Mouse (Mus musculus): ENCODE measurements around the gene Mmp7. TPM values are rescaled to one million over a fixed set of nuclear protein-coding genes. Genes with fewer than 3 reads are reported as not detected.

Gene Mmp7
- not detected for total RNA-seq (2022)

DNA sequence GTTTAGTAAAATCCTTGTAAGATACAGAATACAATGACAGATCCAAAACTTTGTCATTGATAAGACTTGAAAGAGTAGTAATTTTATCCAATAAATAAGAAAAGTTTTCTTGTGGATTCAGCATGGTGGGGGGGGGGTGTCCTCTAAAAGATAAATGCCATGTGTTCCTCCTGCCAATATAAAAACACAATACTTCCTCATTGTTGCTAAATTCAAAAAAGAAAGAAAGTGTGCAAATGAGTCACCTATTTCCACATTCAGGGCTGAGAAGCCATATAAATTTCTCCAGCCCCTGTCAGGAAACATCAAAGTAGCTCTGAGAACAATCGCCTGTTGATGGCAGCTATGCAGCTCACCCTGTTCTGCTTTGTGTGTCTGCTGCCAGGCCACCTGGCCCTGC is at the start of gene Mmp7:
Gene Mmp7, plus strand, starts transcription at position 301 of the 400 bp plus-strand sequence.
- no peak for DNase-seq (ENCODE audit: low spot score)

DNA sequence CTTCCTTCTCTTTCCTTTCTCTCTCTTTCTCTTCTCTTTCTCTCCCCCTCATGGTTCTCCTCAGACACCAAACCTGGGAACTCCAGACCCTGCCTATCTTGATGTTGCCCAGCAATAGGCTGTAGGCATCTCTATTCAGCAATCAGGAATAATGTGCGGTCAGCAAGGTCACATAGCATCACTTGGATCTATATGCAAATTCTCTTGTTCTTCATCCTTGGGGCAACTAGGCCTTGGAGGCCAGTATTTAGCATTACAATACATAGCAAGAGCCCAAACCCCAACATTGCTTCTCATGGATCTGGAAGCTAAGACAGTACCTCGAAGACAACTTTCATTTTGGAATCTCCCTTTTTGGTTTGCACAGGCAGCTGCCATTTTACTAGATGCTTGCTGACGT is 44.0 kb upstream of the Mmp7 start:
- no peak for DNase-seq (ENCODE audit: low spot score)

DNA sequence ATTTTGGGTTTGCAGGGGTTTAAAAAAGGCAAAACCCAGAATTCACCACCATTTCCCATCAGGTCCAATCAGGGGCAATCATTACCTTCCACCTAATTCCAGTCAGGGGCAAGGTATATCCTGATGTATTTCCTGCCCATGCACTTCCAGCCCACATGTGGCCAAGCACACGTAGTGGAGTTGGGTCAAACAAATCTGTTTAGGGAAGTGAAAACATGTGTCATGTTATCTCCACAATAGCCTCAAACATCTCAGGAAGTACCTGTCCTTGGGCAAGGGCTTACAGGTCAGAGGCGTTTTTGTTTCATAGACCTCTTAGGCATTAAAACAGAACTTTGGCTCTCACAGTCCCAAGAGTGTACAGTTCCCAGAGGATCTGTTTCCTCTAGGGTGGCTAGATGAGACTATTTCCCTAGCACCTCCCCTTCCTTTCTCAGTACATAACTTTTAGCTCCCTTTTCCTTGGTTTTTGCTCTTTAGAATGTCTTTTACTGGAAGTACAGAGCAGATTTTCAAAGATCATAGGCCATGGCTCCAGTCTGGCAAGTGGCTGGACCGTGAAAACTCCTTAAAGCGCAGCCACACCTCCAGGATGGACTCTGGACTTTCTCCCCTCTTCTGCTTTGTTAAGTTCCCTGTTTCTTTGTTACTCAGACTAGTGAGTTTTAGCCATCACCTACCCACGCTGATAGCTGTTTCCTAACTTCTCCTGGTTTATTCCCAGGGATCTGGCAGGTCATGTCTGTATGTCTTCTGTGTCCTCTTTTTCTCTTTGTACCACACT is 41.3 kb upstream of the Mmp7 start:
- DNase-seq (ENCODE audit: low spot score) = no peak

DNA sequence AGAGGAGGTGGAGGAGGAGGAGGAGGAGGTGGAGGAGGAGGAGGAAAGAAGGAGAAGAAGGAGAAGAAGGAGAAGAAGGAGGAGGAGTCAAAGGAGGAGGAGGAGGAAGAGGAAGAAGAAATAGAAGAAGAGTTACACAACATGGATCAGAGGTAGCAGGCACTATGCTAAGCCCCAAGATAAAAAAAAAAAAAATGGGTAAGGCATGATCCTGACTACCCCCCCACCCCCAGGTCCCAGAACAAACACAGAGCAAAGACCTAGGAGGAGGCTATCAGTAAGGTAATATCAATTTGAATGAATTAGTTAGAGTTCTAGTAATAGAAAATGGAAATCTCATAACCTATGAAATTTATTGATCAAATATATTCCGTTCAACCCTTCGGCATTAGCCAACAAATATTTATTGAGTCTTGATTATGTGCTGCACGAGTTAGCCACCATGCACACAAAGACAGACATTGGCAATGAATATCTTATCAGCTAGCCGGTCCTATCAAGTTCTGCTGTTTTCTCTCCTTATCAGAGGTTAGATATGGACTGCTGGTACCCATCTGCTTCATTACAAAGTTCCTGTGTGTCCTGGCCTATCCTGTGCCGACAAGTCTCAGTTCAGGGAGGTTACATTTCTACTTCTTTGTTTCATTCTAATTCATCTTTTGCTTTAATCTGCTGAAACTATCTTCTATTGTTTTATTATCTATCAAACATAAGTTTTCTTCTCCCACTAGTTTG is 39.4 kb upstream of the Mmp7 start:
- no peak for DNase-seq (ENCODE audit: low spot score)

DNA sequence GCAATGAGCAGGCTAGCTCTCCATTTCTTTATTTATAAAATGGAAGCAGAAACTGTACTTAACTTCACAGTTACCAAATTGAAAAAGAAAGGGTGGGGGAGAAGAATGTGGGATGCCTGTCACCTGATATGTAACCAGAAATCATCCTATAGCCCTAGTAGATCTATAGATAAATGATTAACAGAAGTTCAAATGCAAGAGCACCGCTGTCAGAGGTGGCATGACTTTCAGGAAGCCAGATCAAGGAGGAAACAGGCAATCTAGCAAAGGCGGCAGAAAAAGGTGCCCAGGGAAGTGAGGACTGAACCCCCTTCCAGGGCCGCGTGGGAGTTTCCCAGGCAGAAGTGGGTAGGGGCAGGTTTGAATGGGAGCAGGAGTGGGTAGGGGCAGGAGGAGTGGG is 33.9 kb upstream of the Mmp7 start:
- no peak for DNase-seq (ENCODE audit: low spot score)

DNA sequence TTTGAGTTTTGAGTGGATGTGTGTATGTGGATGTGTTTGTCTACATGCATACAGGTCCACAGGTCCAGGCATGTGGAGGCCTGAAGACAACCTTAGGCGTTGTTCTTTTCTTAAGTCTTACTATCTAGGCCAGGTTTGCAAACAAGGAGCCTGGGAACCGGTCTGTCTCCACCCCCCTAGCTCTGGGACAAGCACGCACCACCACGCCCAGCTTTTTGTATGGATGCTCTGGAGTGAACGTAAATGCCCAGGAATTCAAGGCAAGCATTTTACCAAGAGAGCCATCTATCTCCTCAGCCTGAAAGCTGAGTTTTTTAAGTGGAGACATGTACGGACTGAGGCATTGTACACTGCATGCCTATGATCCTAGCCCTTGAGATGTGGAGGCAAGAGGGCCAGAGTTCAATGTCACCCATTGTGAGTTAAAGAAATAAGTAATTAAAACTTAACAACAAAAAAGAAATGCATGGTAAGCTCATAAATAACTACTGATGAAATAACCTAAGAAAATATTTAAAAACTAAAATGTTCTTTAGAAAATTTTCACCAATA is 32.3 kb upstream of the Mmp7 start:
- no peak for DNase-seq (ENCODE audit: low spot score)

DNA sequence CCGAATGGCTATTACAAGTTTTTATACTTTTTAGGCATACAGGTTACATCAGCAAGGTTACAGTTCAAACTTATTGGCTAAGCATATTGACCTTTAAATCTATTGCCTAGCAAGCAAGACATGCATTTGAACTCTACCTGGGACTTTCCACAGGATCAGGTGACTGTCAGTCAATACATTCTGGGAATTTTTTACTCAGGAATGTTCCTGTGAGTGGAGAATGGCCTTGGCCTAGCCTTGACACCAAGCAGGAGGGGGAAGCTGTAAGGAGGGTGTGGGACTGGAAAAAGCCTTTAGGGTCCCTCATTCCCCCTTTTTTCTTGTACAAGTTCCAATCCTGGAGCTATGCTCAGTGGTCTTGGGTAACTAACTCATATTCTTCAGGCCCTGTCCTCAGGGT is 30.5 kb upstream of the Mmp7 start:
- DNase-seq (ENCODE audit: low spot score) = no peak

DNA sequence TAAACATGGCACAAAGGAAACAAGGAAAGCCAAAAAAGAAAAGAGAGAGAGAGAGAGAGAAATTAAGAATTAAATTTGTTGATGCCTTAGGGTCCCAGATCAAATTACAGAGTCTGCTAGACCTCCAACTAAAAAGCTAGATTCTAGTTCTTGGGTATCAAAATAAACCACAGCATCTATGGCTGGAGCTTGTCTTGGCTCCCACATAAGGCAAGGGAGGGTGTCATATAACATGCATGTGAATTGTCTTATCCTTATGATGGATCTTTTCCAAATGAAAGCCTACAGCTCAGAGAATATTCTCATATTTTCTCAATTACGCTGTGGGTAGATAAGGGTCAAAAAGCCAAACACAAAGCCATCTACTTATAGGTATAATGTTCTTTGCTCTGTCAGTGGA is 22.2 kb upstream of the Mmp7 start:
- no peak for DNase-seq (ENCODE audit: low spot score)

DNA sequence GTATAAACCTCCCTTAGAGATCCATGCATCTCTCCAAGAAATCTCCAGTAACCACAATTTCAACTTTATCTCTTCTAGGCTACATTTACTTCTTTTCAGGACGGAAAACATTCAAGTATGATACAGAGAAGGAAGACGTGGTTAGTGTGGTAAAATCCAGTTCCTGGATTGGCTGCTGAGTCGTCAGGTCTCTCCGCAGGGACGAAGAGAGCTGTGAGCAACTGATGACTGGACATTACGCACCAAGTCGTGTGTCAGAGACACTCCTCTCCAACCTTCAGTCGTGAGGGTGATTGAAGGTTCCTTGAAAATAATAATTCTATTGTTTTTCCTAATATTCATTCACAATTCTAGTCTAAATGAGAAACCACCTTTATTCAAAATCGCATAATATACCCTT is 18.9 kb upstream of the Mmp7 start:
- no peak for DNase-seq (ENCODE audit: low spot score)

DNA sequence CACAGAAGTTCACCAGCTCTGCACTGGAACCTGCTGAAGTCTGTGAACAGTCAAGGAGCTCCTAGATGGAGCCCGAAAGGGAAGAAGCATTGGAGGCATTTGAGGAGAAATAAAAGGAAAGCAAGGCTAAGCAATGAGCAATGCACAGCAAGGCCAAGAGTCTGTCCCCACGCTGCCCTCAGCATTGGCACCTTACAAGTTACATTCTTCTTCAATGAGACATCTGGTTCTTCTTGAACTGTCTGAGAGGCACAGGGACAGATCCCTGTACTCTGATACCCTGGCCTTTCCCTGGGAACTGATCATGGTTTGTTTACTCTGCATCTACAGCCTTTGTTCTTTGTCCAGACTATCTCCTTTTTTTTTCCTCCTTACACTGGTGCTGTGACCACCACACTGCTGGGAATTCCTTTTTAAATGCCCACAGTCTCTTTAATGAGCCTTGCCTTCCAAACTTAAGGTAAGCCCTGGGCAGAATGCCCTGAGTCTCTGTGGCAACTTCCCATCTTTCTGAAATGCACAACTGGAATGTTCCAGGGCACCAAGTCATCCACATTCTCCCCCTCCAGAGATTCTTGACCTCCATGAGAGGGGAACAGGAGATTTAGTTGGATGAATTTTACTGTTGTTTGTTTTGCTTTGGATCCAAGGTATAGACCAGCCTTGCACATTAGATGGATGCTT is 13.6 kb upstream of the Mmp7 start:
- DNase-seq (ENCODE audit: low spot score) = no peak

DNA sequence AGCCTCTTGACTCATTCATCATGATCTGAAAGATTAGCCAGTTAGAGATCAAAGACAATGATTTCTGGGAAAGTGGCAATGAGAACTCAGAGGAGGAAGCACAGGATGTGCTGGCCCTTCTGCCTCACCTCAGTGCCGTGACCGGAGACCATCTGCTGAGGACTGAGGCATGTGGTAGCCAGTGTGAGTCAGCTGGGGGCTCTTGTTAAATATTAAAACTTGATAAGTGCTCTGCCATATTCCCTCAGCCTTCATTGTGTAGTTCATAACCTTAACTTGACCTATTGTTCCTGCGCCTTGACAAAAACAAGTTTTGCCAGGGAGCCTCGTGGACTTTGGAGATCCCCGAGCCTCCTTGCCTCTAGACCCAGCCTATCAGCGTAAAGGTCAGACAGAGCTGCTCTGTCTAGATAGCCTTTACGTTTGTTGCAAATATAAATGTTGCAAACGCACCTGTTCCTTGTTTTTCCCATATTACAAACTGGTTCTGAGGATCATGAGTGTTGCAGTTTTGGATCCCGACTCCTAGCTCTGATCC is 9.7 kb upstream of the Mmp7 start:
- no peak for DNase-seq (ENCODE audit: low spot score)

DNA sequence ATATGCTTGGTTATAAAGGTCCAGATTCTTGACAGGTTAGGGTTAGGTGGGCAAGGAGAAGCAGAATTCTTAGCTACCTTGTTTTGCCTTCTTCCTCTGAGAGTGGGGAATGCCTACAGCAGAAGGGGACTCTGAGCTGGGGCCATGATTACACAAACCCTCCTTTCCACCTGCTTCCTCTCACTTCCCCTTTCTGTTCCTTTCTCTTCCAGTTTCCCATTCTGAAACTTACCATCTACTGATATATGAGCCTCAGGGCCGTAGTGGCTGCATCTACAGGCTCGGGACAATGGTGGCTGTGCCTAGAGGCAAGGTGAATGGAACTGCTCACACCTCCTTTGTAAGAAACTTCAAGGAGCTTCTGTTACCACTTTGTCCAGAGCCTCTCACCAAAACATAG is 5.9 kb upstream of the Mmp7 start:
- no peak for DNase-seq (ENCODE audit: low spot score)

DNA sequence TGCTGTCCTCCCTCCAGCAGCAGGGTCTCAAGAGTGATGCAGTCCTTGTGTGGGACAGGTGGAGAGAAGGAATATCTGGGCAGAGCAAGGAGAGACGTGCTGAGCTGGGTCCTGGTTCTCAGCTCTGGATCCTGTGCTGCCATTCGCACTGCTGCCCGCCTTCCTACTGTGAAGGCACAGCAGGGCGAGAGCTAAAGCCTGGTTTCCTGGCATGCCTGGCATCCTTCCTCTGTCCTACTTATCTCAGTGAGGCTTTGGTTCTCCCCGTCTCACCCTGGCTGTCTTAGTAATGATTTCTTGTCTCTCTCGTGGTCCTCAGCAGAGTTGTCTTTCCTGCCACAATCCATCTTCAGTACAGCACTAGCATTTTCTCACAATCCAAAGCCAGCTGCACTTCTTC is 2.1 kb upstream of the Mmp7 start:
- DNase-seq (ENCODE audit: low spot score) = no peak

DNA sequence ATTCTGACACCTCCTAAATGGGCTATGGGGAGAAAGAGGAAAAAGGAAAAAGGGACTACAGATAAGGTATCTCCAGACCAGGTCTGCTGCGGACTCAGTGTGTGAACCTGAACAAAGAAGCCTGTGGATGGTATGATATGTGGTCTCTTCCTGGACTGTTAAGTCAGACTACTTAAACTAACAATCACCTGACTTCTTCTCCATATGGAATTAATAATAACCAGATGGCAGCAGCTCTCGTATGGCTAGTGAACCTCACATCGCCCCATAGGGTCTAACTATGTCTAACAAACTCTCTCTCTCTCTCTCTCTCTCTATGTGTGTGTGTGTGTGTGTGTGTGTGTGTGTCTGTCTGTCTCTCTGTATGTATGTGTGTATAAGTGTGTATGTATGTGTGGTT is 2.1 kb downstream of the Mmp7 start:
- DNase-seq (ENCODE audit: low spot score) = no peak

DNA sequence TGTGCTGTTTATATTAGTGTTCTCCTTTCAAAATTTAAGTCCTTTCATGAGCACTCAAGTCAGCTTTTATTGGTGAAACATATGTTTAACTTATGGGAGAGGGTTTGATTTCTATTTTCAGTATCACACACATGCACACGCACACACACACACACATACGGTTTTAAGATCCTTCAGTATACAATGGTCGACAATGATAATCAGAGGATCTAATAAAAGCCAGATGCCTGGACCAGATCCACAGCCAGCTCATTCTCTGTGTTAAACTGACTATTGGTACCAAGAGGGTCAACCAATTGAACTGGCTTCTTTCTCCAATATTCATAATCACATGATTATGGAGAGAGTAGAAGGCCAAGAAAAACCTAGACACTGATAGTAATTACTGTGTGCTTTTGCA is 3.8 kb downstream of the Mmp7 start:
- DNase-seq (ENCODE audit: low spot score) = no peak

DNA sequence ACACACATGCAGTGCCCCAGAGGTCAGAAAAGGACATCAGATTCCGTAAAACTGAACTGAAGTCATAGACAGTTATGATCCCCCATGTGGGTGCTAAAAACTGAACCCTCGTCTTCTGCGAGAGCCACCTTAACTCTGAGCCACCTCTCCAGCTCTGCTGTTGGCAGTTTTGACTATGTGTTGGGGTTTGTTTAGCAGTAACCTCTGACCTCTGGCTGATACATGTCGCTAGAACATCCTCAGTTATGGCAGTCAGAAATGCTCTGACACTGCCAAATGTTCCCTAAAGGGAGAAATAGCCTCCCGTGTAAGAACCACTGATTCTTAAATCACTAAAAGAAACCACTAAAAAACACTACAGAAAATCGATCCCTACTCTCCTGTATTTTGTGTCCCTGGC is 16.8 kb downstream of the Mmp7 start:
- no peak for DNase-seq (ENCODE audit: low spot score)

DNA sequence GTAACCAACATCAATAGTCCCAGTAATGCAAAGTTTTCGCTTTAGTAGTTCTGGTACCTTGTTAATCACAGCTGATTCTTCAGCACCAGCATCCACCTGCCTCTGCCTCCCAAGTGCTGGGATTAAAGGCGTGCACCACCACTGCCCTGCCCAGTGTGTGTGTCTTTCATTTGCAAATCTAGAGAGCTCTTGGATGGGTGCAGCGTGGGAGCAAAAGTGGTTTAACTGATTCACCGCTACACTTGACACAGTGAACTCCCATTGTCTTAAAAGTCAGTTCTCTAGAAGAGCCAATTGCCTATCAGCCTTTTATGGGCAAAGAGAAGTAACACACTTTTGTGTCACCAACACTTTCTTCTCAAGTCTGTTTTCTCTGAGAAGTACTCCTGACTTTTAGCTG is 19.3 kb downstream of the Mmp7 start:
- no peak for DNase-seq (ENCODE audit: low spot score)

DNA sequence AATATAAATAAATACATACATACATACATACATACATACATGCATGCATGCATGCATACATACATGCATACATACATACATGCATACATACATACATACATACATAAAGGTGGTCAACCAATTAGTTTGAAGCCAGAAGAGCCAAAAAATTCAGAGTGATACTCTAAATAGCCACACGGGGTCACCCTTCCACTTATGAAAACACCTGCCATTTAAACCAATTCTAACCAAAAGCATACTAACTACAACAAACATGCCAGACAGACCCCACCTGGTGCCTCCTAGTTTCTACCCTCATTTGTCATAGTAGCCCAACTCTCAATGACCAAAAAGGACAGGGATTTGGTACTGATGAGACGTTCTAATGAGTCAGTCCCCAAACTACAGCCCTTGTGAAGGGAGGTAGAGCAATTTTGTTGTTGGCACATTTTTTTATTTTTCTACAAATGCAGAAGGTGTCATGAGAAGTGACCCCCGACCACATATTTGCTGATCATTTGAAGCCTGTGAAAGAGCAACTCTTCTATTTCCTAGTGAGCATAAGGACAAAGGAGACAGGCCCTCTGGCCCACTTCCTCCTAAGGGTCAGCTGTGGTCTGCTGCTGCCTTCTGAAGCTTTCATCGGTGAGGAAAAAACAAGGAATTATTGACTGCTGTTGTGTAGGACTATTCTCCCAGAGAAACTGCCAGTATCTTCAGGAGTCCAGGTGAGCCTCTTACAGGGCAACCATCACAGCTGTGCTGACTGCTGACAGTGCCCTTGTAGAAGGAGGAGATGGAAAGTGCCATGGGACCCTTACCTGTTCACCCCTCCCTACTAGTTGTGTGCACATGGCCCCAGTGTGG is 22.4 kb downstream of the Mmp7 start:
- peak; percentile 40 for DNase-seq (ENCODE audit: low spot score)

DNA sequence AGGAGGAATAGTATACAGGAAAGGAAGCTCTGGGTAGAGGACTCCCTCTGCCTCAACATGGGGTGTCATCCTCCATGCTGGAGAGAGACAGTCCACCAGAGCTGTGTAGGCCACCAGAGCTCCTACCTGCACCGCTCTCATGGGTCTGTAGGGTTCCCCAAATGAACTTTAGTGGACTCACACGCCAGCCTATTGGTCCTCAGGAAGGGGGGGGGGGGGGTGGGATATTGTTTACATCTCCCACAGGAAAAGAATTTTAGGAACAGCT is 23.0 kb downstream of the Mmp7 start:
- no peak for DNase-seq (ENCODE audit: low spot score)

DNA sequence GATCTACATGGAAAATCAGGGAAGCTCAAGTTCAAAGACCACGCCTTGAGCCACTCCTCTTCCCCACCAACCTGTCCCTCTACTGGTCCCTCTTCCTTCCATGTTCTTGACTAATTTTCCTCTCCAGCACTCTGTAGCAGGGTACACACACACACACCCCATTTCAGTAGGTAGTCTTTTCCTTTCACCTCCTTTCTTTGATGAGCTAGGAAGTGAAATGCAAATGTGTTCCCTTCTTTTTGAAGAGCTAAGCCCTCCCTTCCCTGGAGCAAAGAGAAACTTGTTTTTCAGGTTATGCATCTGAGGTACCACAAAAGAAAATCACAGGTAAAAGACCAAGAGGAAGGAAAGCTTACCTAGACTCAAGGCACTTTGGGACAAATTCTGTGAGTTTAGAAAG is 29.7 kb downstream of the Mmp7 start:
- no peak for DNase-seq (ENCODE audit: low spot score)

DNA sequence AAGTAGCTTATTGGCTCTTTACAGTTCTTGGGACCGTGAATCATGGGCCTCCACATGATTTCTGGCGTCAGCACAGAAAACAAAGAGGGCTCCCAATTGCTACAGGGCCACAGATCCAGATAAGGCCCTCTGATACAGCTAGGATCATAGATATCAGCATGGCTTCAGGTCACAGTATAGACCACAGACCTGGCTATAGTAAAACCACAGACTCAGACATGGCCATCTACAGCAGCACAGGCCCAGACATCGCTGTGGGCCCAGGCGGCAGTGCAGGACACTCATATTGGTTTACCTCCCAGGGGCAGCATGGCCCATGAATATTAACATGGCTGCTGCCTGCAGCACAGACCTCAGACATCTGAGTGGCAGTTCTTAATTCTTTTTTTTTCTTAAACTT is 37.1 kb downstream of the Mmp7 start:
- DNase-seq (ENCODE audit: low spot score) = no peak

DNA sequence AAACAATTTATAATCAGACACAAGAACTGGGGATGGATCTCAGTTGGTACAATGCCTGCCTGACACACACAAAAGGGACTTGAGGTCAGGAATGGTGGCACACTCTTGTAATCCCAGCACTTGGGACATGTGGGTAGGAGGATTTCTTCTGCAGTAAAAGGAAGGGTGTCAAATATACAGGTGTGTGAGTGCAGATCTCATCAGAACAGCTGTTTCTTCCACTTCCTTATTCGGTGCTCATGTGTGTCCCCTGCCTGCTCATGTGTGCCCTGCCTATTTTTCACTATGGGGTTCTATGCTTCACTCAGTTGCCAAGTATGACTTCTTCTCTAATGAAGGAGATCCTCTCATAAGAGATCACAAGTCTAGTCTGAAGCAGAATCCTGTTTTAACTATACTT is 50.8 kb downstream of the Mmp7 start:
- DNase-seq (ENCODE audit: low spot score) = no peak

Data from heart, adult 8-10 months (tissue).